Mouse (Mus musculus) CD4-positive, CD25-positive, alpha-beta regulatory T cell, adult 2 months (primary cell): Measurements from ENCODE around the gene Dio1.
A peak's percentile ranks its signal among the peaks of the same experiment; 100 is the strongest.

Experiments
- DNase-seq: peaks from one replicate; pipeline ENCODE4 v3.0.0-alpha.2; 2012; ENCODE audit warnings: low read depth, low spot score

The Dio1 gene

DNA sequence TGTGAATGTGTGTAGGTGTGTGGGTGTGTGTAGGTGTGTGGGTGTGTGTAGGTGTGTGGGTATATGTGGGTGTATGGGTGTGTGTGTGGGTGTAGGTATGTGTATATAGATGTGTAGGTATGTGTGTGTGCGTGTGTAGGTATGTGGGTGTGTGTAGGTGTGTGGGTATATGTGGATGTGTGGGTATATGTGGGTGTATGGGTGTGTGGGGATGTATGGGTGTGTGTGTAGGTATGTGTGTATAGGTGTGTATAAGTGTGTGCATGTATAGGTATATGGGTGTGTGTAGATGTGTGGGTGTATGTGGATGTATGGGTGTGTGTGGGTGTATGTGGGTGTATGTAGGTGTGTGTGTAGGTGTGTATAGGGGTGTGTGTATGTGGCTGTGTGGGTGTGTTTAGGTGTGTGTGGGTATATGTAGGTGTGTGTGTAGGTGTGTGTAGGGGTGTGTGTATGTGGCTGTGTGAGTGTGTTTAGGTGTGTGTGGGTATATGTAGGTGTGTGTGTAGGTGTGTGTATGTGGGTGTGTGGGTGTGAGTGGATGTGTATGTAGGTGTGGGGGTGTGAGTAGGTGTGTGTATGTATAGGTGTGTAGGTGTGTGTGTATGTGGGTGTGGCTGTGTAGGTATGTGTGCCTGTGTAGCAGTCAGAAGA, 5.9 kb downstream of the Dio1 start:
- DNase-seq: no peak

DNA sequence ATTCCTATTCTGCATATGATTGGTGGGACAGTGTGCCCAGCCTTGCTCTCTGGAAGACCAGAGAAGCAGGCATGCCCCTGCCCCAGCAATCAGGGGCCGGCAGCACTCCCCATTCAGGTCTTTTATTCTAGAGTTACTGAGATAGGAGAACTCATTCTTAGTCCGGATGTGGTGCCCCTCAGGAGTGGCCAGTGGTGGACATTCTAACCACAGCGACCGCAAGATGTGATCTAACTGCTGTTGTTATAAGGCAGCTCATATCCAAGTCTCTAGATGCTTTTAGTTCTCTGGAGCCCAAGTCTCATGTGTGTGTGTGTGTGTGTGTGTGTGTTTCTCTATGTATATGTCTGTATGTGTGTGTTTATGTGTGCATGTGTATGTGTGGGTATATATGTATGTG, 6.6 kb downstream of the Dio1 start:
- DNase-seq: no peak

DNA sequence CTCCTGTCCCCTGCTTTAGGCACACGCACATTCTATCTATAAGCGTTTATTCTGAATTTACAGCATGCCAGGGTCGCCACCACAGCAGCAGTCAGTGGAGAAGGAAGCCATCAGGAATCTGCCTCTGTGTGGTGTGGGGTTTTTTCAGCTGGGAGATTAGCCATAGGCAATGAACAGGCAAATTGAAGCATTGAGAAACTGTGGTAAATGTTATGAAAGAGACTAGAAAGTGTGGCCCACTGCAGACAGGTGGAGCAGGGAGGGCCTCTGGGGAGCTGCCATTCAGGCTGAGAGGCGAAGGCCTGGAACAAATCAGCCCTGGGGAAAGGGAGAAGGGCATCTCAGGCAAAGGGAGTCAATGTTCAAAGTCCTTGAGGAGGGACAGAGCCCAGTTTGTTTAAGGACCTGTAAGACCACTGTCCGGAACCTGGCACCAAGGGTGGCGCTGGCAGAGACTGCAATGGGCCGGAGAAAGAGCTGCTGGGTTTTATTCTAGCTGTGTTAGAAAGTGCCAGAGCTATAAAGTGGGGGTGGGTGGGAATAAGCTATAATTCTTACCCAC, 7.1 kb downstream of the Dio1 start:
- no peak for DNase-seq

DNA sequence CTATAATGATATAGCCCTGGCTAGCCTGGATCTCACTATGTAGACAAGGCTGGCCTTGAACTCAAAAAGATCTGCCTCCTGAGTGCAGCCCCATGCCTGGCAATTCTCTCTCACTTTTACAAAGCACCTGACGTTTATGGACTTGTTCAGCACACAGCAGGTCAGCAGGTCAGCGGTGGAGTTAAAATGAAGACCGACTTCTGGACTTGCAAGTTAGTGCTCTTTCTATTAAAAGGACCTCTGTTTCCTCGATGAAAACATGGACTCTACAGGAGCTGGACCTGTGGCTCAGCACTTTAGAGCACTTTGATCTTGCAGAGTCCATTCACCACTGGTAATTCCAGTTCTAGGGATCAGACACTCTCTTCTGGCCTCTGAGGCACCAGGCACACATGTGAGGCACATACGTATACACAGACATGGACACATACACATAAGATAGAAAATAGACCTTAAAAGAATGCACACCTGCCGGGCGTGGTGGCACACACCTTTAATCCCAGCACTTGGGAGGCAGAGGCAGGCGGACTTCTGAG, 8.8 kb downstream of the Dio1 start:
- no peak for DNase-seq

DNA sequence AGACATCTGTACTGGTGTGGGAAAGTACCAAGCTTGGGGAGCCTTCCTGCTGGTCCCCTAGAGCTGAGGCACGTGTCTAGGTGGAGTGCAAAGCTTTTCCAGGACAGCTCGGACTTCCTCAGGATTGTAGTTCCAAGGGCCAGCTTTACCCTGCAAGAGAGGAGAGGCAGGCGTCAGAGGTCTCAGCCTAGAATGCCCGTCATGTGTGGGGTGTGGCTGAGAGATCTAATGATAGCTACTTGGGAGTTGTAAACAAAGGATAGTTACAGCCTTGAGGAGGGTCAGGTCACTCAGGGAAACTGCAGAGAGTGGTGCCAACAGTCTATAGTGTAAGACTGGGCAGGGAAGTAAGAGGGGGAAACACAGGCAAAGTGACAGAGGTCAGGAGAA, 14.7 kb downstream of the Dio1 start:
- no peak for DNase-seq

DNA sequence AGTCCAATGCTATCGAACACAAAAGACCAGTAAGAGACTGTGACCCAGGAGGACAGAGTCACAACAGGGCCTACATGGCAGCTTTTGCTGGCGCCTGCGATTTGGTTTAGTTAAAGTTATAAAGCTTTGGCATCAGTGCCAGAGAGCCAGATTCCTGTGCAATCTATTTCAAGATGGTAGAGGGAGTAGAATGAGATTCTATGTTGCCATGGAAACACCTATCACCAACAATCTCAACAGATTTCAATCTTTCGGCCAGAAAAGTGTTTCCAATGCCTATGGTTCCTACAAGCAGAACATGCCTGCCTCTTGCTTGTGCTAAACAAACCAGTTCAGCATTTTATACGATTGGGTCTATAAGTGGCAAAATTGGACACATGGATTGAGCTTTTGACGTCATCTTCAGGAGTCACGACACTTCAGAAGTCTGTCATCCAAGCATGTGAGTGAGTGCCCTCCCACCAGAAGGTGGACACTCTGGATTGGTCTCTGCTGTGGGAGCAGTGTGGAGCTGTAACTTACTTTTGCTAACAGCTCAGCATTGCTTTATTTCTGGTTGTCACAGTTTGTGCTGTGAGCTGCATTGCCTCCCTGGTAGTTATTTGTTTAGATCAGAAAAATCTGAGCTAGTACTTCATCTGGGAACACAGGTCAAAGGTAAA, 15.2 kb downstream of the Dio1 start:
- no peak for DNase-seq

DNA sequence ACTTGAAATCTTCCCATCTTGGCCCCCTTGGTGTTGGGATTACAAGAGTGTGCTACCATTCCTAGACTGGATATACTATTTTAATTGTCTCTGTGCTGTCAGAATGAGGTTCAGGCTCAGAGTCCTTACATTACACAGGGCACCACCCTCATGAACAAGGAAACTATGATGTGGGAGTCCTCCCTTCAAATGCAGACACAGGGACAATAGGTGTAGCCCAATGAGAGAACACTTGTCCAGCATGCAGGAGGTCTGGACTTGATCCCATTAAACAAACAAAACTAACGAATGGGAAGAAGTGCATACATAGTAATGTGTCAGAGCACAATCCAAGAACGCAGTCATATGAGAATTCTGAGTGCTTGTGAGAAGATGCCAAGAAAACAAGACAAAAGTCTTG, 19.5 kb downstream of the Dio1 start:
- no peak for DNase-seq

DNA sequence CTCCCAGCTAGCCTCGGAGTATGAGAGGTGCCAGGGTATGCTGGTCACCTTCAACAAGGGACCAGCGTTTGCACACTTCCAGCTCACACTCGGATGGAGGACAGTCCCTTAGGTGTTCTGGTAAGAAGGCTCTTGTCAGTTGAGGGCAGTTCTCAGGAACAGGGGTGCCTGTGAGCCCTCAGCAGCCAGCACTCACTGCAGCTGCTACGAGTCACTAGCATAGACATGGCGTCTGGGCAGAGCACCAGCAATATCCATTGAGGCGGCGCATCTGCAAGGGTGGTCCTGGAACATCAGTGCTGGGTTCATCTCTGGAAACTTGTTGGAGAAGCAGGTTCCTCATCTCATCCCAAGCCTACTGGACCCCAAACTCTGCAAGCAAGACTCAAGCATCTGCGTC, 20.6 kb downstream of the Dio1 start:
- no peak for DNase-seq

DNA sequence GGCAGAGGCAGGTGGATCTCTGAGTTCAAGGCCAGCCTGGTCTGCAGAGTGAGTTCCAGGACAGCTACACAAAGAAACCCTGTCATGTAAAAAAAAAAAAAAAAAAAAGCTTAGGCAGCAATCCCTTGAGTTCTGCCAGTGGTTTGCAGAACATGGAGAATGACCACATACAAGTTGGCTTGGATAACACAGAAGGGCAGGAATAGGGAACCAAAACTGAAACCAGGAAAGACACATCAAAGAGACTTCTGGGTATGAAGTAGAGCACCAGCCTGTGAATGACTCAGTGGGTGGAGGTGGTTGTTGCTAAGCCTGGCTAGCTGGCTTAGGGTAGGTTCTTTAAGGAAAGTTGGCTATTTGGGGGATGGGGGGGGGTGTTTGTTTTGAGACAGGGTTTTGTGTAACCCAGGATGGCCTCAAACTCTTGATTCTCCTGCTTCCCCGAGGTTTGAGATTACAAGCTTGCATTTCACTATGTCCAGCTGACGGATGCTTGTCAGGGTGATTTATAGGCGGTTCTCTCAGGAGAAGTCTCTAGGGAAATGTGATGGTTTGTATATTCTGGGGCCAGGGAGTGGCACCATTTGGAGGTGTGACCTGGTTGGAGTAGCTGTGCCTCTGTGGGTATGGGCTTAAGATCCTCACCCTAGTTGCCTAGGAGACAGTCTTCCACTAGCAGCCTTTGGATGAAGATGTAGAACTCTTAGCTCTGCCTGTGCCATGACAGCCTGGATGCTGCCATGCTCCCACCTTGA, 21.3 kb downstream of the Dio1 start:
- no peak for DNase-seq

DNA sequence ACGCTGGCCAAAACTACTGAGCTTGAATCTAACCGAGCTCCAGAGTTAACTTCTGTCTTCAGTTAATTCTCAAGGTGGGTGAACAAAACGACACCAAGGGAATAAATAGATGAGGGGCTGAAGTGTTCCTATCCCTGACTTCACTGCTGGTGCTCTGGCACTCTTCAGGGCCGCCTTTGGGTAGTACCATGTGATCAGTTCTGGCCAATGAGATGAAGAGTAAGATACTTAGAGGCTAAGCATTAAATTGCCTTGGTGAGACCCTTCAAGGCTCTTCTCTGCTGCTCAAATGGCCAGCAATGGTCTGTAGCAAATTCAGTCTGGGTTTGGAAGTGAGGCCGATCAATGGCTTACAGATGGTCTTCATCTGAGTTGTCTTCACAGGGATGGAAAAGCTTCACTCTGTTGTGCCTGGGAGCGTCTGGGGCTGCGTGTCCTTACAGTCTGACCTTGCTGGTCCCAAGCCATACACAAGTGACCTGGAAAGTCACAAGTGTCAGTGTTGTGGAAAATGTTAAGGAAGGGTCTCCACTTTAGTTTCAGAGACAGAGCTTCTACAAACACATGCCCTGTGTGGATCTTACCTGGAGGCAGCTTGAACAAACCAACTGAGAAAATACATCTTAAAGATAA, 26.0 kb downstream of the Dio1 start:
- no peak for DNase-seq

DNA sequence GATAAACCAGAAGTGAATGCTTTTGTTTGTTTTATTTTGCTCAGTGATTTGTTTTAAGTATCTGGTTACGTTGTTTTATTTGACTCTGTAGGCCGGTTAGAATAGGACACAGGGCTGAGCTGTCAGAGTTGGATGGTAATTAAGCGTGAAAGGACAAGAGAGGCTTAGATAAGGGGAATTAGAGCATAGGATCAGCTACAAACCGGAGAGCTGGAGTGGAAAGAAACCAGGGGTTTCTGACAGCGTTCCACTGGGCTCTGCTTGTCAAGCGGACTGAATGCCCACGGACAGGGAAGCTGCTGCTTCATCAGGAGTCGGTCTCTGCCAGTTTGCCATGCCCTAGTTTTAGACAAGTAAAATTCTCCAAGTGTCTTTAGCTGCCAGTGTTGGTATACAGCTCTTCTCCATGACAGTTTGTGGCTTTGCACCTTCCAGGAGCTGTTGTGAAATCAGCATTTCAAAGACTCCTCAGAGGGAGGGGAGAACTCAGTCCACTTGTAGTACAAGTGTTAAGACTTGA, 28.7 kb downstream of the Dio1 start:
- no peak for DNase-seq

DNA sequence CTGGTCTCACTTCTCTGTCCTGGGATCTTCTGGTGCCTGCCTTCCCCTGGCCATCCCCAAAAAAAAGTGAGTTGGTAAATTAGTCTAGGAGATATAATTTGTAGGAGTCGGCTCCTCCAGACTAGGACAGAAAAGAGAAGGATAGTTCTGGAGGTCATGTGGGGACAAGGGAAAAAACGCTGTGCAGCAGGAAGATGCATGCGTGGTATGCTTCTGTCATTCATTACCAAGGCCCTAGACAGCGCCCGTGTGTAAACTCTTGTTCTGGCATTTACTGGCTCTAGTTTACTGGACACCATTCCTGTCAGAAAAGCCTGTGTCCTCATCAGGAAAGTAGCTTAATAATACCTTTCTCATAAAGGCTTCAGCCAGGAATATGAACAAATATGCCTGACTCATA, 32.5 kb downstream of the Dio1 start:
- no peak for DNase-seq

DNA sequence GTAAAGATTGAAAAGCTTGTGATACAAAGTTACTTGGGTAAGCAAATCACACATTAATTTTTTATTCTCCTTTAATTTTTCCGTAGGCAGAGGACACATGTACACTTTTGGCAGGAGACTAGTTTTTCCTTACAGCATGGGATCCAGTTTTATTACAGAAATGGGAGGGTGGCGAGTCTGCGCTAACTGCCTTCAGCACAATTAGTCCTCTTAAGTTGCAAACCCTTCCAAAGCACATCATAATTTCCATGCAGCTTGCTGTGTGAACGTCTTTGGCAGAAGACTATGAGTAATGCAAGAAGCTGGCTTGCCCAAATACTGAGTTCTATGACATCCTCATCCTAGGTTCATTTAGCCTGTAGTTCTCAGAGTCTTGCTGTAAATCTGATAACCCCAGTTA, 33.3 kb downstream of the Dio1 start:
- no peak for DNase-seq

DNA sequence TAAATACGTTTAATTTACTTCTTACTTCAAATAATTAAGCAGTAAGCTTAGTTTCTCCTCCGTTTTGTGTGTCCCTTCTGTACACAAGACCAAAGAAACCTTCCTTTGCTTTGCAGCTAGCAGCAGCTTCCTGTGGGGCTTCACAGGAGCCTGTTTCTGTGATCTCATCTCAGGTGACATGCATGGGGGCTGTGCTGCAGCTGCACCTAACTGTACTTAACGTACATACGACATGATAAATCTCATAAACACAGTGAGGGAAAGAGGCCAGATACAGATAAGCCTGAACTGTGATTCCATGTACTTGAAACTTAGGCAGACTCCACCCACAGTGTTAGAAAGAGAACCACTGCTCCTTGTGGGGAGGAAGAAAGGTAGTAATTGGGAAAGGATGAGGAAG, 47.0 kb downstream of the Dio1 start:
- peak; percentile 53 for DNase-seq

DNA sequence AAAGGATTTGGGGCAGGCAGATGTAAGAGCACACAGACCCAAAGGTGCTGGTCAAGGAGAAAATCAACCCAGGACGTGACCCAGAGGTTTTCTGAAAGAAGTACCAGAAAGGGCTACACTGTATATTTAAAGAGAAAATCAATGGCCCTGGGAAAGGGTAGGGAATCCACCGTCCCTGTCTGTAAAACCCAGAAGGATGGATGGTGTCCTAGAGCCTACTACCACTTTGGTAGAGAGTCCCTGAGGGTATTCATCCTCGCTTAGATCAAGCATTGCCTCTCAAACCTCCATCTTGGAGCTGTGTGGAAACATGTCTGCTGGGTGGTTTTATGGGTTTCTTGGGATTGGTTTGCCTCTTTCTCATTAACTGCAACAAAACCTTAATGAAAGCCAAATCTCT, 52.6 kb downstream of the Dio1 start:
- DNase-seq: no peak

DNA sequence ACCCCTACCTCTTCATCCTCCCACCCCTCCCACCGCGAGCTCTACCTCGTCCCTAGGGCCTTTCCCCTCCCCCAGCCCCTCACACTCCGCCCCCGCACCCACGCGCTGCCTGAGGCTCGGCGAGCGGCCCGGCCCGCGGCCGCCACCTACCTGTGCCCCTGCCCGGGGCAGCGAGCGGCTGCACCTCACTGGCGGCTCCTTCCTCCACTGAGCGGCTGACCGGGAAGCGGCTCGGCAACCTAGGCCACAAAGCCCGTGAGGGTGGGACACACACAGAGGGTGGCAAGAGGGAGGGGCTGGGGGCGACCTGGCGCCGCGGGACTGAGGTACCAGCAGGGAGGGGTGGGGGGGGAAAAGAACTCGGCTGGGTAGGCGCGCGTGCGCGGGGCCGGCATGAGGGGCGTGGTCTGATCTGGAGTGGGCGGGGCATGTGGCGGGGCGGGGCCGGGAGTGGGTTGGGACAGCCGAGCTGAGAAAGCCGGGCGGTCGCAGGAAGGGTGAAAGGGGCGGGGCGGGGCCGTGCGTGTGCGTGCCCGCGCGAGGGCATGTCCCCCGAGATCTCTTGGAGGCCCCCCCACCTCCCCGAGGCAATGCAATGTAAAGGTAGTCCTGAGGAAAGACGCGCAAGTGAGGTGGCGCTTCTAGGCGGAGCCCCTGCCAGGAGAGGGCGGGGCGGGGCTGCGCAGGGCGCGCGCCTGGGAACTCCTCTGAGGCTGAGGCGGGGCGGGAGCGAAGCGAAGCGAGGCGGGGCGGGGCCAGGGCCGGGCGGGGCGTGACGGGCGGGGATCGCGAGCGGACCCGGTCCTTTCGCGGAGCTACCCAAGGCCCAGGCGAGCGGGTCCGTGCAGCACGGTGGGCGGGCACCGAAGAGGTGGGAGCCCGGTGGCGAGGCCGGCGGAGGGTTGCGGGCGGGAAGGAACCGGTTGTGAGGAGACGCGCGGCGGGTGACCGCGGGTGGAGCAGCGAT, 53.6 kb downstream of the Dio1 start, which contains the start of the genes Lrrc42 and Hspb11:
Gene Lrrc42, minus strand, starts transcription at position 408 of the 967 bp plus-strand sequence.
Gene Hspb11, plus strand, starts transcription at position 469 of the 967 bp plus-strand sequence.
- peak; percentile 99 for DNase-seq

DNA sequence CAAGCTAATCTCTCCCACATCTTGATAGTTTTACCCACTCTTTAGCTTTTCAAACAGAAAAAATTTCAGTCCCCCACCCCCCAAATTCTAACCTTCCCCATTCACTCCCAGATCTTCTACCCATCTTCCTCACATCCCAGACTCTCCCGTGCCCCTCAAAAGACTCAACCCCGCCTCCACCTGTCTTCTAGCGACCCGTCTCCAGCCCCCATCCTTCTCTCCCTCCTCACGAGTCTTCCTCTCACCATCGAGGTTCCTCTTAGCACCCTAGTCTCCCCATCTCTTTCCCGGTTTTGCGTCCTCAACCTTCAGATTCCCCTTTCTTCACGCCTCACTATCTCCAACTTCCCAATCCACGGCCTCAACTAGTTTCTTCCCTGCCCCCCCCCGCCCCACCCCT, 54.4 kb downstream of the Dio1 start:
- no peak for DNase-seq

DNA sequence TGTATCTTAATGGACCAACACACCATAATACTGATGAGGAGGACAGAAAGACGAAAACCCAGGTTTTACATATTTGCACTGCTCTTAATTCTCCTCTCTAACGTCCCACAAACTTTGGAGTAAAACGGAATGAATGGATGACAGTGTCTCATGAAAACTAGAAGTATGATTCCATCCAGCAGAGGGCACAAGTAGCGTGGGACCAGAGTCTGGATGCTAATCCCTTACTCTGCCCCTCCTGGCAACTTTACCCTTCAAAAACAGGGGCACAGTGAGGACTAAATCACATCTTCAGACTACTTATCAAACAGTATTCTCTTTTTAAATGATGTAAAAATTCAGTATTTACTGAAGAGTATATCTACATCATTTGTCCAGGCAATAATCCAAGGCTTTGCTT, 56.5 kb downstream of the Dio1 start:
- peak; percentile 74 for DNase-seq

DNA sequence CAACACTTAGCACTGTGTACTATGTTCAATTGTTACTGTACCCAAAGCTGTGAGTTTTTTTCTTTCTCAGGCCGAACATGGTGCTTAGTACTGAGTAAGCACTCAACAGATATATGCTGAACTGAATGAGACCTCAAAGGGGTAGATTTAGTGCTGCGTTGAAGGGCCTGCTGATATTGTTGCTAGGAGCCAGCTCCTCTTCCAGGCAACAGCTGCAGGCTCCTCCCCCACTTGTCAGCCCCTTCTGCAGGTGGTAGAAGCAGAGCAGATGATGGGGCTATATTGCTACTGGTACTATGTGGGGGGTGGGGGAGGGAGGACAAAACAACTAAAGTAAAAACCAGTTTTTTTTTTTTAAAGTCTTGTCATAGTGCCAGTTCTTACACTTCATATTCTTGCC, 57.5 kb downstream of the Dio1 start:
- DNase-seq: no peak

DNA sequence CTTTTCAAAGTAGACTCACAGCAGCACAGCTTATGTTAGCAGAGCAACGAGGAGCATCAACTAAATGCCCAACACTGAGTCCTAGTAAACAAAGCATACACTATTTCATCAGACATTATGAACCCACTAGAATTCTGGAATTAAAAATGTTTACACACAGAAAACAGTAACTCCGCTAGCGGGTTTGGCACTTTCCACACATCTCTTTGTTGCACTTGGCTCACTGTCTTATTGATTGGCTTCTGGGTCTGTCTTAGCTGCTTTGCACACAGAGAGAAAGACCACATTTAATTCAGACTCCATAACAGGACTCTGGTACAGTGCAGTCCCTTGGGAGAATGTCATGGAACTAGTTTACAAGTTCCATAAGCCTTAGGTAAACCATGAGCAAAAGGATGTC, 58.9 kb downstream of the Dio1 start:
- DNase-seq: no peak
